Mouse (Mus musculus) lung, embryonic 16.5 days (tissue): ENCODE data around the gene Slco3a1. TPM values are rescaled to one million over a fixed set of nuclear protein-coding genes. Genes with fewer than 3 reads are reported as not detected.

Source experiments
- ATAC-seq: fragments of 200-750 bp; cut with Nextera tagmentation; 2 replicates; pipeline ENCODE4 v1.8.0; 2017; ENCODE audit warnings: low read depth, mild to moderate bottlenecking, moderate library complexity
- H3K27ac ChIP-seq: fragments of 300-500 bp; sonication (generic); 2 replicates; pipeline ENCODE4 v1.5.1; 2014; ENCODE audit warnings: mild to moderate bottlenecking, control low read depth, low read length
- H3K27me3 ChIP-seq: fragments of 300-500 bp; sonication (generic); 2 replicates; pipeline ENCODE4 v1.6.1; 2014; ENCODE audit warnings: low read depth, low read length, mixed read lengths; ENCODE audit not compliant: control insufficient read depth, insufficient read depth
- H3K36me3 ChIP-seq: fragments of 300-500 bp; sonication (generic); 2 replicates; pipeline ENCODE4 v1.6.1; 2014; ENCODE audit warnings: low read length; ENCODE audit not compliant: control insufficient read depth, insufficient read depth
- H3K4me1 ChIP-seq: fragments of 300-500 bp; sonication (generic); replicated peaks from 2 replicates; pipeline ENCODE4 v1.6.1; 2014; ENCODE audit warnings: low read length, mixed read lengths; ENCODE audit not compliant: control insufficient read depth, insufficient read depth
- H3K4me2 ChIP-seq: fragments of 300-500 bp; sonication (generic); 2 replicates; pipeline ENCODE4 v1.6.1; 2014; ENCODE audit warnings: low read depth, low read length, control low read depth
- H3K4me3 ChIP-seq: fragments of 300-500 bp; sonication (generic); 2 replicates; pipeline ENCODE4 v1.5.1; 2014; ENCODE audit warnings: mild to moderate bottlenecking, low read length, control low read depth
- H3K9ac ChIP-seq: fragments of 300-500 bp; sonication (generic); 2 replicates; pipeline ENCODE4 v1.6.1; 2014; ENCODE audit warnings: low read length, control low read depth
- H3K9me3 ChIP-seq: fragments of 300-500 bp; sonication (generic); 2 replicates; pipeline ENCODE4 v1.6.1; 2016; ENCODE audit warnings: low read length; ENCODE audit not compliant: control insufficient read depth
- WGBS: fragments of 180-500 bp; shearing (Covaris S2); extraction: QIAGEN DNeasy Blood & Tissue Kit; methylation state at CpG from one replicate; pipeline ENCODE4 v1.1.7; 2014; 5-methylcytosine and 5-hydroxymethylcytosine counted together
- microRNA-seq: library from miRNA; unstranded; fragments of <30 nt; microRNA quantifications from one replicate; pipeline ENCODE4, GENCODE M21; 2016
- polyA plus RNA-seq: library from polyadenylated mRNA; unstranded; fragments of >200 nt; fragmentation: Nextera tagmentation; extraction: Ambion mirVana; gene quantifications from 2 replicates; pipeline ENCODE4 v1.2.1, GENCODE M21; 2015

The Slco3a1 gene
- polyA plus RNA-seq, 1 experiment from 2014 or later, result 9.7 TPM

DNA sequence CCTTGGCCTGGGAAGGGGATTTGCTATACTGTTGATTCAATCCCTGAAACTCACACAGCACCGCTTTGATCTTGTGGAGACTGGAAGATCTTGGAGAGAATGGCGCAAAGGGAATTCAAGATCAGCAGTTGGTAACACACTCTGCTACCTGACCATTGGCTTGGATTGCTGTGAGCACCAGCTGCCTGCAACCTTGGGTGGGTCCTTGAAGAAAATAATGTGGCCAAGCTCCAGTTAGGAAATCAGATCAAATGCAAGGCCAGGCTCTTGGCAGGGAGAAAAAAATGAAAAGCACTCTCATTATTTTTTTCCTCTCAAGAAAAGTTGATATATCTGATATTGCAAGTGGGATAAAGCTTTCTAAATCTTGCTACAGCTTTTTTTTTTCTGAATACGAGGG lies 298.3 kb downstream of the Slco3a1 start:
- 78% methylated on average over 3 of the region's 3 CpGs for WGBS
- H3K4me3 ChIP-seq, result no peak overlapping the region
- no peak for ATAC-seq
- H3K36me3 ChIP-seq, result no peaks in the 10 kb centered on the region
- H3K27ac ChIP-seq, result no peak overlapping the region
- H3K9me3 ChIP-seq, result no peaks in the 10 kb centered on the region
- no peaks in the 10 kb centered on the region for H3K27me3 ChIP-seq
- no peak overlapping the region for H3K4me2 ChIP-seq
- H3K4me1 ChIP-seq, result no peaks in the 10 kb centered on the region
- H3K9ac ChIP-seq, result no peak overlapping the region

DNA sequence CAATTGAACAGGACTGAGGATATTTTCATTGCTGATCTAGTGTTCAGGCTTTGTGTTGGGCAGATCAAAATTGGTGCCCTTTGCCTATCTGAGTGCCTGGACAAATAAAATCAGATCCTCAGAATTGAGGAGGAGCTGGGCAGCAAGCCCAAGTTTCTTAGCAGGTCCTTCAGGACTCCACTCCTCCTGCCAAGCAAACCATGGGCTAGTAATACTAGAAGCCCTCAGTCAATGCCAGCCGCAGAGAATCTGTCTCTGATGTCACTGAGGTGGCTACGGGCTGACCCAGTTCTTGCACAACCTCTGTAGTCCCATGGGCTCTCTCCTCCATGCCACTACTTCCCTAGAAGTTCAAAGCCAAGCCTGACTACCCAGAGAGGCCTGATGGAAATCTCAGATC lies 302.5 kb downstream of the Slco3a1 start:
- no peak overlapping the region for H3K4me3 ChIP-seq
- no peaks in the 10 kb centered on the region for H3K9me3 ChIP-seq
- no peak overlapping the region for H3K27ac ChIP-seq
- ATAC-seq, result no peak
- no peak overlapping the region for H3K4me2 ChIP-seq
- no peaks in the 10 kb centered on the region for H3K4me1 ChIP-seq
- WGBS, result 79% methylated on average over 2 of the region's 2 CpGs
- no peaks in the 10 kb centered on the region for H3K27me3 ChIP-seq
- no peak overlapping the region for H3K9ac ChIP-seq
- H3K36me3 ChIP-seq, result no peaks in the 10 kb centered on the region

DNA sequence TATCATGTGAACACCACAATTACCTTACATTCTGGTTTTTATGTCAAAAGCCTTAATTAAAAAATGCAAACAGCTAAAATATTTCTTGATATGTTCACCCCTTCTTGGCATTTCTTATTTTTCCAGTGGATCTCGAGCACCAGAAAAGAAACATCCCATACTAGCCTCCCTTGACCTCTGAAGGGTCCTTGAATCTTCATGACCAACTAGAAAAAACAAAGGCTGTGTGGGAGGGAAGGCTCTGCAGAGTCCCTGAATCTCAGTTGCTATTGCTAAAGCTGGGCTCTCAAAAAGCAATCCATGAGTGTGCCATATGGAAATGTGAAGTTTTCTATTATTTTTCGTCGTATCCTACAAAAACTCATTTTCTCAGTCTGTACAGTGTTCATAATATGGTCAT lies 313.3 kb downstream of the Slco3a1 start:
- no peak overlapping the region for H3K4me2 ChIP-seq
- WGBS, result 74% methylated on average over 3 of the region's 3 CpGs
- H3K27ac ChIP-seq, result no peak overlapping the region
- H3K9ac ChIP-seq, result no peak overlapping the region
- peaks cover 4% of the 10 kb centered on the region; the same call in 1 of the 2 replicates for H3K9me3 ChIP-seq
- ATAC-seq, result no peak
- no peaks in the 10 kb centered on the region for H3K27me3 ChIP-seq
- H3K4me1 ChIP-seq, result no peaks in the 10 kb centered on the region
- no peaks in the 10 kb centered on the region for H3K36me3 ChIP-seq
- no peak overlapping the region for H3K4me3 ChIP-seq

DNA sequence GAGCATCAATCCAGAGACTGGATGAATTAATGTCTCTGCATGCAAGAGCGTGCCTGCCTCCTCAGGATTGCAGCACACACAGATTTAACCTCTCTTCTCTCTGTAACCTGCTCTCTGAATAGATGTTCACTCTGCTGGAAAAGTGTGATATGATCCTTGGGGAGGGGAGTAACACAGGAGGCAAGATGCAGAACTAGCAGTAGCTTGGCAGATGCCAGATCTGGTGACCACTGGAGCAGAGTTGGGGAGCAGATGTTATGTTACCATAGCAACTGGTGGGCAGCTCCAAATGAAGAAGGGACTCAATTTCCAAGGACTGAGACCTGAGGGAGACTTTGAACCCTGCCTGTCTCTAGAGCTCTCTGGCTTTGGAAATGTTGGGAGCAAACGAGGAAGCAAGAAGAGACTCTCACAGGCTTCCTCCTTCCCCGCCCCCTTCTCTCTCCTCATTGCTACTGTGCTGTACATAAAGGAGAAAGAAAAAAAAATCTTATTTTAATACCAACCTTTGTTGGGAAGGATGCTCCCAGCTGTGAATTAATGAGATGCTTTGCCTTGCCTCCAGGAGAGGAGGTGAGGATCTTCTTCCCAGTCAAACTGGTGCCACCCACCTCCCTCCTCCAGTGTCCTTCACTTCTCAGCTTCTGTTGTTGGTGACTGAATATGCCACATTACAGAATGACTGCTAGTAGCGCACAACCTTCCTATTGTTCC lies 314.0 kb downstream of the Slco3a1 start:
- Histone ChIP-seq H3K36me3 (no peaks in the 10 kb centered on the region), H3K9me3 (peaks cover 4% of the 10 kb centered on the region; the same call in 1 of the 2 replicates), H3K27ac (no peak overlapping the region), H3K9ac (no peak overlapping the region), H3K27me3 (no peaks in the 10 kb centered on the region), H3K4me3 (no peak overlapping the region), H3K4me1 (no peaks in the 10 kb centered on the region), H3K4me2 (no peak overlapping the region)
- WGBS, result 53% methylated on average over 4 of the region's 4 CpGs
- no peak for ATAC-seq

Small RNA genes lying within 50 kb of the gene (microRNA-seq; reads per million reads assigned to microRNA genes)
- not detected for gene Gm27459
